In genomic region chr5:34549483-34550221, GRCm38 (mm10) we compare ENCODE assay signal across 8 mouse cellular contexts. TPM values are rescaled to one million over a fixed set of nuclear protein-coding genes. Genes with fewer than 3 reads are reported as not detected.
DNase-seq lines count a peak whose midpoint lies in the region; ATAC-seq and TF ChIP-seq lines count a peak whose summit lies in the region.

No protein-coding gene starts in this region.

- no peak for TF ChIP-seq RAD21 in MEL (IDR thresholded peaks at IDR 0.05; ENCODE audit: low read depth, low read length)

- H3K79me2 ChIP-seq in MEL (ENCODE audit: control insufficient read depth, insufficient read depth, low read length, poor library complexity) = no peaks in the 10 kb centered on the region
- H3K79me2 ChIP-seq in liver, adult 2 months (ENCODE audit: control insufficient read depth, insufficient read depth, low read length) = peaks cover 3% of the 10 kb centered on the region

- H3K9ac ChIP-seq in MEL (ENCODE audit: control insufficient read depth, low read depth, low read length, poor library complexity, severe bottlenecking) = peak overlapping the region; percentile 70
- peak overlapping the region; percentile 97 for H3K9ac ChIP-seq in embryonic facial prominence, embryonic 13.5 days
- peak overlapping the region; percentile 39 for H3K9ac ChIP-seq in liver, adult 2 months (ENCODE audit: low read depth, low read length)
- peak overlapping the region; percentile 96 for H3K9ac ChIP-seq in midbrain, embryonic 16.5 days (ENCODE audit: low read depth, low read length)

- peak overlapping the region; percentile 82 for H3K4me2 ChIP-seq in embryonic facial prominence, embryonic 13.5 days
- peak overlapping the region; percentile 66 for H3K4me2 ChIP-seq in midbrain, embryonic 16.5 days (ENCODE audit: low read length)

- TF ChIP-seq EP300 in MEL (IDR thresholded peaks at IDR 0.05; ENCODE audit: low read depth in 1 of 2, low read length in 2 of 2) = no peak

- H3K9me3 ChIP-seq in MEL (replicated peaks; ENCODE audit: insufficient read depth, low read length) = no peaks in the 10 kb centered on the region
- H3K9me3 ChIP-seq in embryonic facial prominence, embryonic 13.5 days = no peaks in the 10 kb centered on the region
- H3K9me3 ChIP-seq in midbrain, embryonic 16.5 days (replicated peaks; ENCODE audit: control insufficient read depth, low read length, poor library complexity, severe bottlenecking) = no peaks in the 10 kb centered on the region

- H3K27ac ChIP-seq in MEL (ENCODE audit: control insufficient read depth, low read depth, low read length) = no peak overlapping the region
- peak overlapping the region; percentile 73; the same call in 1 of the 2 replicates for H3K27ac ChIP-seq in embryonic facial prominence, embryonic 13.5 days
- no peak overlapping the region for H3K27ac ChIP-seq in liver, adult 2 months (replicated peaks; ENCODE audit: insufficient read depth, low read depth, low read length)
- H3K27ac ChIP-seq in midbrain, embryonic 16.5 days (ENCODE audit: low read length) = peak overlapping the region; percentile 85

- H3K27me3 ChIP-seq in MEL (ENCODE audit: control insufficient read depth in 1 of 2, insufficient read depth in 2 of 2, low read length in 2 of 2) = no peaks in the 10 kb centered on the region
- no peaks in the 10 kb centered on the region for H3K27me3 ChIP-seq in embryonic facial prominence, embryonic 13.5 days
- no peaks in the 10 kb centered on the region for H3K27me3 ChIP-seq in liver, adult 2 months (ENCODE audit: control insufficient read depth, insufficient read depth, low read length)
- H3K27me3 ChIP-seq in midbrain, embryonic 16.5 days (ENCODE audit: control insufficient read depth, insufficient read depth, low read depth, low read length) = no peaks in the 10 kb centered on the region

- peak; percentile 19 for DNase-seq in cerebellum, adult 11 months
- no peak for DNase-seq in cerebellum, adult 9-11 months
- DNase-seq in MEL (ENCODE audit: low read depth, low spot score) = peak; percentile 61
- DNase-seq in liver, adult 2 months (ENCODE audit: extremely low read depth, low read depth, low spot score) = no peak
- no peak for DNase-seq in right cerebral cortex, postnatal 14 days

- no peak for TF ChIP-seq CTCF in MEL (IDR thresholded peaks at IDR 0.05 in 2 of 3, conservative IDR thresholded peaks at IDR 0.05 in 1 of 3; ENCODE audit: control insufficient read depth in 1 of 3, insufficient read depth in 1 of 3, low read depth in 2 of 3, low read length in 3 of 3, poor library complexity in 1 of 3, severe bottlenecking in 1 of 3)
- no peak for TF ChIP-seq CTCF in liver, adult 2 months (IDR thresholded peaks at IDR 0.05; ENCODE audit: low read depth, low read length)

- 0% methylated on average over 49 of the region's 49 CpGs for WGBS in embryonic facial prominence, embryonic 13.5 days
- 55% methylated on average over 45 of the region's 49 CpGs for WGBS in liver, adult 2 months
- WGBS in midbrain, embryonic 16.5 days = 0% methylated on average over 49 of the region's 49 CpGs

- H3K4me1 ChIP-seq in MEL (ENCODE audit: control insufficient read depth in 1 of 2, insufficient read depth in 2 of 2, low read length in 2 of 2) = peaks cover under 1 to 6% of the 10 kb centered on the region in 2 experiments; a peak in 2 of 4 replicates
- peaks cover 11% of the 10 kb centered on the region for H3K4me1 ChIP-seq in embryonic facial prominence, embryonic 13.5 days
- no peaks in the 10 kb centered on the region for H3K4me1 ChIP-seq in liver, adult 2 months (ENCODE audit: control insufficient read depth, insufficient read depth, low read length)
- peaks cover 16% of the 10 kb centered on the region for H3K4me1 ChIP-seq in midbrain, embryonic 16.5 days (ENCODE audit: control insufficient read depth, insufficient read depth, low read length)

- H3K36me3 ChIP-seq in MEL (ENCODE audit: control insufficient read depth in 1 of 2, insufficient read depth in 2 of 2, low read length in 2 of 2) = no peaks in the 10 kb centered on the region; a peak in 1 of 4 replicates
- peaks cover 28% of the 10 kb centered on the region for H3K36me3 ChIP-seq in embryonic facial prominence, embryonic 13.5 days
- H3K36me3 ChIP-seq in liver, adult 2 months (ENCODE audit: control insufficient read depth, insufficient read depth, low read length) = peaks cover 13% of the 10 kb centered on the region
- H3K36me3 ChIP-seq in midbrain, embryonic 16.5 days (ENCODE audit: control insufficient read depth, insufficient read depth, low read length) = peaks cover 2% of the 10 kb centered on the region; the same call in 1 of the 2 replicates

- TF ChIP-seq POLR2A in MEL (IDR thresholded peaks at IDR 0.05; ENCODE audit: control insufficient read depth in 1 of 2, insufficient read depth in 1 of 2, low read depth in 1 of 2, low read length in 2 of 2, poor library complexity in 1 of 2) = peak; percentile 36 to 49; a peak in 1 of 4 replicates
- TF ChIP-seq POLR2A in liver, adult 2 months (IDR thresholded peaks at IDR 0.05; ENCODE audit: extremely low read depth, insufficient read depth, low read length) = no peak

- H3K4me3 ChIP-seq in MEL (ENCODE audit: control insufficient read depth in 1 of 2, insufficient read depth in 1 of 2, low read depth in 2 of 2, low read length in 2 of 2) = peak overlapping the region; percentile 61 to 83
- H3K4me3 ChIP-seq in embryonic facial prominence, embryonic 13.5 days = peak overlapping the region; percentile 81
- H3K4me3 ChIP-seq in liver, adult 2 months (ENCODE audit: insufficient read depth, low read depth, low read length) = peak overlapping the region; percentile 31; the same call in 1 of the 2 replicates
- H3K4me3 ChIP-seq in midbrain, embryonic 16.5 days (ENCODE audit: low read depth, low read length) = peak overlapping the region; percentile 75

- peak; percentile 87 for ATAC-seq in embryonic facial prominence, embryonic 13.5 days (ENCODE audit: insufficient number of reproducible peaks, insufficient read depth, low FRiP score, low TSS enrichment, low read depth)
- peak; percentile 49 to 57; a peak in 3 of 4 replicates for ATAC-seq in hematopoietic stem cell, adult 5-6 weeks (replicated peaks in 1 of 2; ENCODE audit: insufficient read depth in 1 of 2, low FRiP score in 2 of 2, low TSS enrichment in 1 of 2, low read depth in 1 of 2, poor library complexity in 2 of 2, severe bottlenecking in 2 of 2)
- ATAC-seq in midbrain, embryonic 16.5 days = peak; percentile 94

TF ChIP-seq in MEL, 35 proteins besides CTCF, POLR2A, EP300 and RAD21:
- TF ChIP-seq MEF2A (IDR thresholded peaks at IDR 0.05; ENCODE audit: extremely low read depth, insufficient replicate concordance, low read depth, low read length, poor library complexity, severe bottlenecking) (no peak), TBP (IDR thresholded peaks at IDR 0.05; ENCODE audit: low read depth, low read length) (no peak), NELFE (IDR thresholded peaks at IDR 0.05; ENCODE audit: low read depth, low read length) (peak; percentile 43; the same call in 1 of the 2 replicates)

RNA-seq across cellular contexts. Expression of gene Add1, which starts 23.8 kb away (rescaled TPM):
- 54.6 and 79.3 TPM in 2 replicates for total RNA-seq in MEL (2012; rRNA removed)
- polyA plus RNA-seq in MEL (2012; ENCODE audit: insufficient read depth in 1 of 2, insufficient read length in 2 of 2, low read depth in 1 of 2, low replicate concordance in 2 of 2, missing spikeins in 1 of 2) = 100 to 1,000 TPM in 1 of 2 experiments, not detected in 1; 127 TPM
- polyA plus RNA-seq in embryonic facial prominence, embryonic 13.5 days (2015; fragmentation: Nextera tagmentation; extraction: Ambion mirVana) = 196 and 208 TPM in 2 replicates
- total RNA-seq in hematopoietic stem cell, adult 5-6 weeks (2017) = 130 and 184 TPM in 2 replicates
- 30.6 and 30.9 TPM in 2 replicates for total RNA-seq in liver, adult 2 months (2014; rRNA removed)
- 29.9 and 39.3 TPM in 2 replicates for polyA plus RNA-seq in liver, adult 2 months (2012; rRNA removed)
- 203 and 212 TPM in 2 replicates for polyA plus RNA-seq in midbrain, embryonic 16.5 days (2015; fragmentation: Nextera tagmentation; extraction: Ambion mirVana)

RNA-seq across cellular contexts. Expression of gene Sh3bp2, which starts 24.0 kb away (rescaled TPM):
- total RNA-seq in MEL (2012; rRNA removed) = 7.1 and 7.9 TPM in 2 replicates
- 10 to 100 TPM in 1 of 2 experiments, not detected in 1; 12.0 TPM for polyA plus RNA-seq in MEL (2012; ENCODE audit: insufficient read depth in 1 of 2, insufficient read length in 2 of 2, low read depth in 1 of 2, low replicate concordance in 2 of 2, missing spikeins in 1 of 2)
- polyA plus RNA-seq in embryonic facial prominence, embryonic 13.5 days (2015; fragmentation: Nextera tagmentation; extraction: Ambion mirVana) = 8.3 and 13.9 TPM in 2 replicates
- 22.6 and 23.4 TPM in 2 replicates for total RNA-seq in hematopoietic stem cell, adult 5-6 weeks (2017)
- 9.1 and 11.9 TPM in 2 replicates for total RNA-seq in liver, adult 2 months (2014; rRNA removed)
- polyA plus RNA-seq in liver, adult 2 months (2012; rRNA removed) = 16.9 and 20.5 TPM in 2 replicates
- 21.8 and 28.5 TPM in 2 replicates for polyA plus RNA-seq in midbrain, embryonic 16.5 days (2015; fragmentation: Nextera tagmentation; extraction: Ambion mirVana)

RNA-seq across cellular contexts. Expression of gene Tnip2, which starts 35.9 kb away (rescaled TPM):
- 22.5 and 27.0 TPM in 2 replicates for total RNA-seq in MEL (2012; rRNA removed)
- polyA plus RNA-seq in MEL (2012; ENCODE audit: insufficient read depth in 1 of 2, insufficient read length in 2 of 2, low read depth in 1 of 2, low replicate concordance in 2 of 2, missing spikeins in 1 of 2) = 10 to 100 TPM; 30.6 to 89.4 TPM
- 24.6 and 25.2 TPM in 2 replicates for polyA plus RNA-seq in embryonic facial prominence, embryonic 13.5 days (2015; fragmentation: Nextera tagmentation; extraction: Ambion mirVana)
- total RNA-seq in hematopoietic stem cell, adult 5-6 weeks (2017) = 36.1 and 39.5 TPM in 2 replicates
- 6.2 and 7.7 TPM in 2 replicates for total RNA-seq in liver, adult 2 months (2014; rRNA removed)
- 6.2 and 13.4 TPM in 2 replicates for polyA plus RNA-seq in liver, adult 2 months (2012; rRNA removed)
- 9.2 and 14.1 TPM in 2 replicates for polyA plus RNA-seq in midbrain, embryonic 16.5 days (2015; fragmentation: Nextera tagmentation; extraction: Ambion mirVana)

Comparison
In these comparisons a context has a peak if more than half of its experiments do, and no peak if none do; other contexts are left out.
1. DNase-seq: peak in cerebellum, adult 11 months (single experiment) and MEL (single experiment); none in cerebellum, adult 9-11 months (single experiment), liver, adult 2 months (single experiment) and right cerebral cortex, postnatal 14 days (single experiment).
2. H3K27ac ChIP-seq: peak in embryonic facial prominence, embryonic 13.5 days (single experiment) and midbrain, embryonic 16.5 days (single experiment); none in MEL (single experiment) and liver, adult 2 months (single experiment).
3. H3K4me3 ChIP-seq: peak in every context shown above with its lines; median percentile 81 in embryonic facial prominence, embryonic 13.5 days; 75 in midbrain, embryonic 16.5 days; 72 in MEL; 31 in liver, adult 2 months.
4. H3K9ac ChIP-seq: peak in every context shown above with its lines; median percentile 97 in embryonic facial prominence, embryonic 13.5 days; 96 in midbrain, embryonic 16.5 days; 70 in MEL; 39 in liver, adult 2 months.
5. Peak in every context shown above with its lines, with median percentiles within 50 percentile points of each other: ATAC-seq.